Mouse (Mus musculus): ENCODE data around the gene Alkbh1. TPM values are rescaled to one million over a fixed set of nuclear protein-coding genes. Genes with fewer than 3 reads are reported as not detected.
"Not testable (repeated sequence)": the region's sequence is repeated elsewhere in the genome, so short reads cannot be mapped to it uniquely, and the experiment has no call there.

Alkbh1 gene
- total and polyA plus RNA-seq, 3 experiments: 26.8 to 39.1 (median 37.3) TPM

DNA sequence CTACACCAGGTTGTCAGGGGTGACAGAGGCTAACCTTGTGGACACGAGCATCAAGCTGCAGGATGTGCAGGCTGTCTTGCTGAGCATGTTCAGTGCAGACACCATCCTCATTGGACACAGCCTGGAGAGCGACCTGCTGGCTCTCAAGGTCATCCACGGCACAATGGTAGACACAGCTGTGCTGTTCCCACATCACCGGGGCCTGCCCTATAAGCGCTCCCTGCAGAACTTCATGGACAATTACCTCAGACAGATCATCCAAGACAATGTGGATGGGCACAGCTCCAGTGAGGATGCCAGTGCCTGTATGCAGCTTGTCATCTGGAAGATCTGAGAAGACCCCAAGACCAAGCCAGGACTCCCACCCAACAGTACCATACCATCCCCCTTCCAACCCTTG lies 38.7 kb upstream of the Alkbh1 start:
- H3K4me1 ChIP-seq (ENCODE audit: control insufficient read depth in 1 of 2, insufficient read depth in 2 of 2); H3K4me3 ChIP-seq (replicated peaks in 1 of 3; ENCODE audit: low read depth in 2 of 3, low read length in 2 of 3, poor library complexity in 1 of 3); H3K36me3 ChIP-seq (replicated peaks in 1 of 2; ENCODE audit: control insufficient read depth in 1 of 2, insufficient read depth in 1 of 2, low read length in 1 of 2); H3K27me3 ChIP-seq (replicated peaks); H3K27ac ChIP-seq (ENCODE audit: insufficient read depth, low read depth); H3K9me3 ChIP-seq (replicated peaks; ENCODE audit: low read length); H3K4me2 ChIP-seq (ENCODE audit: insufficient read depth, low read depth, poor library complexity, severe bottlenecking); in situ Hi-C loops (cut with MboI; ENCODE audit: low pct_ligation_motif_present, low pct_unique_long_range_greater_than_20kb, low sequenced_read_pairs); DNase-seq (ENCODE audit: extremely low read depth); H3K9ac ChIP-seq (ENCODE audit: insufficient read depth, low read depth); dilution Hi-C loops (cut with MboI; ENCODE audit: extremely low pct_ligation_motif_present, extremely low pct_unique_long_range_greater_than_20kb, low sequenced_read_pairs); H3K79me2 ChIP-seq (replicated peaks; ENCODE audit: control insufficient read depth, extremely low read depth, insufficient read depth, poor library complexity, severe bottlenecking): not testable (repeated sequence)

DNA sequence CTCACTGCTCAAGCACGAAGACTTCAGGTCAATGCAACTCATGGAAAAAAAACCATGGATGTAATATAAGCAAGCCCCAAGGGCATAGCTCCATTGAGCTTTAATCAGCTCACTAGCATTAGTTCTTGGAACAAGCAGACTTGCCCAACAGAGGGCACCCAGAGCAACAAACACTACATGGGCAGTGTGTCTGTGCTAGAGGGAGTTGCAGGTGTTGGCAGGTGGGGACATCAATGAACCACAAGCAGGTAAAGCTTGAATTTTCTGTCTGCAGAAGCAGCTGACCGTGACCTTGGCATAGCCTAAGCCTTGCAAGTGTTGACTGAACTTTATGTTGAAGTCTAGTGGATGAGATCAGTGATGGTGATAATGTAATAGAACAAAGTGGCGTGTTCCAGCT lies 30.9 kb upstream of the Alkbh1 start:
- peaks cover 22% of the 10 kb centered on the region for H3K79me2 ChIP-seq (replicated peaks; ENCODE audit: control insufficient read depth, extremely low read depth, insufficient read depth, poor library complexity, severe bottlenecking)
- peaks cover 5 to 14% of the 10 kb centered on the region in 2 experiments; a peak in 3 of 4 replicates for H3K4me1 ChIP-seq (ENCODE audit: control insufficient read depth in 1 of 2, insufficient read depth in 2 of 2)
- H3K4me3 ChIP-seq (replicated peaks in 1 of 3; ENCODE audit: low read depth in 2 of 3, low read length in 2 of 3, poor library complexity in 1 of 3): no peak overlapping the region
- TF ChIP-seq JUN (IDR thresholded peaks at IDR 0.05; ENCODE audit: insufficient read depth, low read depth, low read length): no peak
- TF ChIP-seq CTCF (conservative IDR thresholded peaks at IDR 0.05 in 1 of 2, IDR thresholded peaks at IDR 0.05 in 1 of 2; ENCODE audit: low read depth in 2 of 2, low read length in 2 of 2): no peak
- no peak for TF ChIP-seq IRF4 (IDR thresholded peaks at IDR 0.05; ENCODE audit: low read depth, low read length)
- TF ChIP-seq JUND (conservative IDR thresholded peaks at IDR 0.05; ENCODE audit: low read depth, low read length): no peak
- no peak for TF ChIP-seq USF2 (conservative IDR thresholded peaks at IDR 0.05; ENCODE audit: low read depth, low read length)
- no peak for TF ChIP-seq USF1 (IDR thresholded peaks at IDR 0.05; ENCODE audit: low read depth, low read length)
- no peak for TF ChIP-seq E2F4 (IDR thresholded peaks at IDR 0.05; ENCODE audit: insufficient replicate concordance, low read depth, low read length)
- TF ChIP-seq MEF2A (IDR thresholded peaks at IDR 0.05; ENCODE audit: borderline replicate concordance, low read depth, low read length): no peak
- TF ChIP-seq BHLHE40 (IDR thresholded peaks at IDR 0.05; ENCODE audit: low read depth, low read length): no peak
- TF ChIP-seq KAT2A (IDR thresholded peaks at IDR 0.05; ENCODE audit: insufficient replicate concordance, low read length): no peak
- no peak for TF ChIP-seq MAX (IDR thresholded peaks at IDR 0.05; ENCODE audit: low read length)
- no peak for TF ChIP-seq TBP (conservative IDR thresholded peaks at IDR 0.05; ENCODE audit: low read depth, low read length)
- TF ChIP-seq POLR2A (IDR thresholded peaks at IDR 0.05; ENCODE audit: low read depth, low read length): no peak
- no peak for TF ChIP-seq CHD1 (IDR thresholded peaks at IDR 0.05; ENCODE audit: low read depth, low read length)
- TF ChIP-seq EP300 (IDR thresholded peaks at IDR 0.05; ENCODE audit: low read length): no peak
- TF ChIP-seq SIN3A (IDR thresholded peaks at IDR 0.05; ENCODE audit: low read length): no peak
- TF ChIP-seq SMC3 (IDR thresholded peaks at IDR 0.05; ENCODE audit: low read depth, low read length): no peak
- no peak for TF ChIP-seq RAD21 (IDR thresholded peaks at IDR 0.05; ENCODE audit: low read depth, low read length)
- no peak for TF ChIP-seq NELFE (IDR thresholded peaks at IDR 0.05; ENCODE audit: low read depth, low read length)
- H3K9ac ChIP-seq (ENCODE audit: insufficient read depth, low read depth): no peak overlapping the region
- H3K36me3 ChIP-seq (replicated peaks in 1 of 2; ENCODE audit: control insufficient read depth in 1 of 2, insufficient read depth in 1 of 2, low read length in 1 of 2): peaks cover 1 to 5% of the 10 kb centered on the region in 2 experiments
- H3K27me3 ChIP-seq (replicated peaks): no peaks in the 10 kb centered on the region
- dilution Hi-C loops (cut with MboI; ENCODE audit: extremely low pct_ligation_motif_present, extremely low pct_unique_long_range_greater_than_20kb, low sequenced_read_pairs) (no loop called here), in situ Hi-C loops (cut with MboI; ENCODE audit: low pct_ligation_motif_present, low pct_unique_long_range_greater_than_20kb, low sequenced_read_pairs) (no loop called here)
- DNase-seq (ENCODE audit: extremely low read depth): no peak
- no peaks in the 10 kb centered on the region for H3K9me3 ChIP-seq (replicated peaks; ENCODE audit: low read length)
- H3K27ac ChIP-seq (ENCODE audit: insufficient read depth, low read depth): no peak overlapping the region
- H3K4me2 ChIP-seq (ENCODE audit: insufficient read depth, low read depth, poor library complexity, severe bottlenecking): no peak overlapping the region
